Mouse (Mus musculus): ENCODE results near the gene Tmem176b. TPM values are rescaled to one million over a fixed set of nuclear protein-coding genes. Genes with fewer than 3 reads are reported as not detected.

Gene Tmem176b
- total and polyA plus RNA-seq, 2 experiments from 2014 or later: 108 to 152 TPM

- Histone ChIP-seq H3K9ac (replicated peaks; ENCODE audit: low read length) (peak within 1 kb of the TSS; percentile 51), H3K4me3 (ENCODE audit: low read length) (peak within 1 kb of the TSS; percentile 34), H3K27me3 (ENCODE audit: insufficient read depth, low read length) (no peaks in the 10 kb centered on the region), H3K27ac (peak within 1 kb of the TSS; percentile 85), H3K4me1 (ENCODE audit: insufficient read depth, low read length) (peaks cover 11% of the 10 kb centered on the region), H3K9me3 (ENCODE audit: low read length) (no peaks in the 10 kb centered on the region), H3K36me3 (ENCODE audit: insufficient read depth, low read length) (no peaks in the 10 kb centered on the region), H3K4me2 (ENCODE audit: low read depth, low read length) (peak within 1 kb of the TSS; percentile 62)
- no peak for TF ChIP-seq CTCF (IDR thresholded peaks at IDR 0.05; ENCODE audit: low read depth)
- 21% methylated on average over 7 of the region's 7 CpGs for WGBS
- peak; percentile 38 for ATAC-seq
- peak; percentile 66 for DNase-seq (ENCODE audit: low spot score)
These were observed 826 bp downstream of the Tmem176b start, which contains the start of gene Tmem176a for GRCm38 (mm10) chr6:48840371-48840969. TSS of gene Tmem176a (plus strand) at chr6:48840919.

- no peak overlapping the region for H3K27ac ChIP-seq
- H3K4me2 ChIP-seq (ENCODE audit: low read depth, low read length): peak overlapping the region; percentile 62; the same call in 1 of the 2 replicates
- no peak for TF ChIP-seq CTCF (IDR thresholded peaks at IDR 0.05; ENCODE audit: low read depth)
- H3K36me3 ChIP-seq (ENCODE audit: insufficient read depth, low read length): peaks cover 4% of the 10 kb centered on the region; the same call in 1 of the 2 replicates
- H3K4me1 ChIP-seq (ENCODE audit: insufficient read depth, low read length): peaks cover 11% of the 10 kb centered on the region
- H3K9me3 ChIP-seq (ENCODE audit: low read length): no peaks in the 10 kb centered on the region
- H3K4me3 ChIP-seq (ENCODE audit: low read length): no peak overlapping the region
- H3K27me3 ChIP-seq (ENCODE audit: insufficient read depth, low read length): no peaks in the 10 kb centered on the region
- ATAC-seq: no peak
- WGBS: 76% methylated on average over 6 of the region's 6 CpGs
- H3K9ac ChIP-seq (replicated peaks; ENCODE audit: low read length): no peak overlapping the region
- no peak for DNase-seq (ENCODE audit: low spot score)
These were observed 2.8 kb downstream of the Tmem176b start for GRCm38 (mm10) chr6:48838321-48839080.

GRCm38 (mm10) chr6:48837516-48837915 lies 3.8 kb downstream of the Tmem176b start:
- no peak for DNase-seq (ENCODE audit: low spot score)
- Histone ChIP-seq H3K4me1 (ENCODE audit: insufficient read depth, low read length) (peaks cover 11% of the 10 kb centered on the region), H3K36me3 (ENCODE audit: insufficient read depth, low read length) (peaks cover 10% of the 10 kb centered on the region; the same call in 1 of the 2 replicates), H3K4me3 (ENCODE audit: low read length) (no peak overlapping the region), H3K4me2 (ENCODE audit: low read depth, low read length) (no peak overlapping the region), H3K27ac (no peak overlapping the region), H3K9ac (replicated peaks; ENCODE audit: low read length) (no peak overlapping the region), H3K9me3 (ENCODE audit: low read length) (no peaks in the 10 kb centered on the region), H3K27me3 (ENCODE audit: insufficient read depth, low read length) (no peaks in the 10 kb centered on the region)
- ATAC-seq: no peak
- no peak for TF ChIP-seq CTCF (IDR thresholded peaks at IDR 0.05; ENCODE audit: low read depth)
- WGBS: 83% methylated on average over 7 of the region's 7 CpGs

- H3K4me3 ChIP-seq (ENCODE audit: low read length): no peak overlapping the region
- H3K4me1 ChIP-seq (ENCODE audit: insufficient read depth, low read length): peaks cover 6% of the 10 kb centered on the region; the same call in 1 of the 2 replicates
- no peaks in the 10 kb centered on the region for H3K9me3 ChIP-seq (ENCODE audit: low read length)
- H3K27ac ChIP-seq: no peak overlapping the region
- no peaks in the 10 kb centered on the region for H3K27me3 ChIP-seq (ENCODE audit: insufficient read depth, low read length)
- H3K36me3 ChIP-seq (ENCODE audit: insufficient read depth, low read length): peaks cover 10% of the 10 kb centered on the region; the same call in 1 of the 2 replicates
- DNase-seq (ENCODE audit: low spot score) (no peak), ATAC-seq (no peak)
- H3K4me2 ChIP-seq (ENCODE audit: low read depth, low read length): no peak overlapping the region
- no peak overlapping the region for H3K9ac ChIP-seq (replicated peaks; ENCODE audit: low read length)
- no peak for TF ChIP-seq CTCF (IDR thresholded peaks at IDR 0.05; ENCODE audit: low read depth)
- 88% methylated on average over 5 of the region's 5 CpGs for WGBS
These were observed 5.2 kb downstream of the Tmem176b start for GRCm38 (mm10) chr6:48836146-48836545.

- H3K36me3 ChIP-seq (ENCODE audit: insufficient read depth, low read length): peaks cover 10% of the 10 kb centered on the region; the same call in 1 of the 2 replicates
- H3K4me3 ChIP-seq (ENCODE audit: low read length): no peak overlapping the region
- H3K9ac ChIP-seq (replicated peaks; ENCODE audit: low read length): no peak overlapping the region
- H3K27me3 ChIP-seq (ENCODE audit: insufficient read depth, low read length): no peaks in the 10 kb centered on the region
- no peak for TF ChIP-seq CTCF (IDR thresholded peaks at IDR 0.05; ENCODE audit: low read depth)
- ATAC-seq (no peak), DNase-seq (ENCODE audit: low spot score) (no peak)
- H3K4me1 ChIP-seq (ENCODE audit: insufficient read depth, low read length): peaks cover 3% of the 10 kb centered on the region; the same call in 1 of the 2 replicates
- no peak overlapping the region for H3K4me2 ChIP-seq (ENCODE audit: low read depth, low read length)
- no peaks in the 10 kb centered on the region for H3K9me3 ChIP-seq (ENCODE audit: low read length)
- H3K27ac ChIP-seq: no peak overlapping the region
- WGBS: 85% methylated on average over 5 of the region's 5 CpGs
These were observed 6.1 kb downstream of the Tmem176b start for GRCm38 (mm10) chr6:48835241-48835640.

- 93% methylated on average over 4 of the region's 4 CpGs for WGBS
- no peak for TF ChIP-seq CTCF (IDR thresholded peaks at IDR 0.05; ENCODE audit: low read depth)
- Histone ChIP-seq H3K27ac (no peak overlapping the region), H3K36me3 (ENCODE audit: insufficient read depth, low read length) (peaks cover 10% of the 10 kb centered on the region; the same call in 1 of the 2 replicates), H3K9me3 (ENCODE audit: low read length) (no peaks in the 10 kb centered on the region), H3K4me1 (ENCODE audit: insufficient read depth, low read length) (no peaks in the 10 kb centered on the region), H3K9ac (replicated peaks; ENCODE audit: low read length) (no peak overlapping the region), H3K4me2 (ENCODE audit: low read depth, low read length) (no peak overlapping the region), H3K27me3 (ENCODE audit: insufficient read depth, low read length) (no peaks in the 10 kb centered on the region), H3K4me3 (ENCODE audit: low read length) (no peak overlapping the region)
- no peak for ATAC-seq
- no peak for DNase-seq (ENCODE audit: low spot score)
These were observed 7.8 kb downstream of the Tmem176b start for GRCm38 (mm10) chr6:48833515-48833914.

All from hindbrain, postnatal 0 days (tissue).